Mouse (Mus musculus) liver, embryonic 11.5 days (tissue): ENCODE results near the gene Gtf3c1. TPM values are rescaled to one million over a fixed set of nuclear protein-coding genes. Genes with fewer than 3 reads are reported as not detected.

Experiments
- ATAC-seq: fragments of 200-750 bp; cut with Nextera tagmentation; replicated peaks from 2 replicates; pipeline ENCODE4 v1.8.0; 2017; ENCODE audit warnings: moderate number of reproducible peaks, mild to moderate bottlenecking, moderate TSS enrichment, moderate library complexity; ENCODE audit not compliant: low FRiP score
- DNase-seq: peaks from one replicate; pipeline ENCODE4 v3.0.0-alpha.2; 2017; ENCODE audit warnings: low spot score
- H3K27ac ChIP-seq: fragments of 300-500 bp; sonication (generic); 2 replicates; pipeline ENCODE4 v1.5.1; 2014; ENCODE audit warnings: mild to moderate bottlenecking, low read depth, low read length, control low read depth
- H3K27me3 ChIP-seq: fragments of 300-500 bp; sonication (generic); replicated peaks from 2 replicates; pipeline ENCODE4 v1.6.1; 2014; ENCODE audit warnings: low read length, mixed read lengths; ENCODE audit not compliant: control insufficient read depth, insufficient read depth
- H3K36me3 ChIP-seq: fragments of 300-500 bp; sonication (generic); 2 replicates; pipeline ENCODE4 v1.6.1; 2014; ENCODE audit warnings: mild to moderate bottlenecking, low read length, moderate library complexity, mixed read lengths; ENCODE audit not compliant: control insufficient read depth, insufficient read depth
- H3K4me1 ChIP-seq: fragments of 300-500 bp; sonication (generic); replicated peaks from 2 replicates; pipeline ENCODE4 v1.6.1; 2014; ENCODE audit warnings: low read length, mixed read lengths; ENCODE audit not compliant: control insufficient read depth, insufficient read depth
- H3K4me2 ChIP-seq: fragments of 300-500 bp; sonication (generic); 2 replicates; pipeline ENCODE4 v1.6.1; 2014; ENCODE audit warnings: mild to moderate bottlenecking, control low read depth, moderate library complexity
- H3K4me3 ChIP-seq: fragments of 300-500 bp; sonication (generic); 2 replicates; pipeline ENCODE4 v1.5.1; 2014; ENCODE audit warnings: low read depth, low read length, control low read depth
- H3K9ac ChIP-seq: fragments of 300-500 bp; sonication (generic); 2 replicates; pipeline ENCODE4 v1.6.1; 2014; ENCODE audit warnings: low read depth, low read length, control low read depth
- H3K9me3 ChIP-seq: fragments of 300-500 bp; sonication (generic); 2 replicates; pipeline ENCODE4 v1.6.1; 2016; ENCODE audit warnings: low read length, inconsistent platforms, mixed read lengths; ENCODE audit not compliant: control insufficient read depth
- WGBS: fragments of 180-500 bp; shearing (Covaris S2); extraction: QIAGEN DNeasy Blood & Tissue Kit; methylation state at CpG from one replicate; pipeline ENCODE4 v1.1.7; 2014; 5-methylcytosine and 5-hydroxymethylcytosine counted together
- polyA plus RNA-seq: library from polyadenylated mRNA; unstranded; fragments of >200 nt; fragmentation: Nextera tagmentation; extraction: Ambion mirVana; gene quantifications from 2 replicates; pipeline ENCODE4 v1.2.1, GENCODE M21; 2014

Gene Gtf3c1
- polyA plus RNA-seq, 1 experiment from 2014 or later = 28.8 TPM

DNA sequence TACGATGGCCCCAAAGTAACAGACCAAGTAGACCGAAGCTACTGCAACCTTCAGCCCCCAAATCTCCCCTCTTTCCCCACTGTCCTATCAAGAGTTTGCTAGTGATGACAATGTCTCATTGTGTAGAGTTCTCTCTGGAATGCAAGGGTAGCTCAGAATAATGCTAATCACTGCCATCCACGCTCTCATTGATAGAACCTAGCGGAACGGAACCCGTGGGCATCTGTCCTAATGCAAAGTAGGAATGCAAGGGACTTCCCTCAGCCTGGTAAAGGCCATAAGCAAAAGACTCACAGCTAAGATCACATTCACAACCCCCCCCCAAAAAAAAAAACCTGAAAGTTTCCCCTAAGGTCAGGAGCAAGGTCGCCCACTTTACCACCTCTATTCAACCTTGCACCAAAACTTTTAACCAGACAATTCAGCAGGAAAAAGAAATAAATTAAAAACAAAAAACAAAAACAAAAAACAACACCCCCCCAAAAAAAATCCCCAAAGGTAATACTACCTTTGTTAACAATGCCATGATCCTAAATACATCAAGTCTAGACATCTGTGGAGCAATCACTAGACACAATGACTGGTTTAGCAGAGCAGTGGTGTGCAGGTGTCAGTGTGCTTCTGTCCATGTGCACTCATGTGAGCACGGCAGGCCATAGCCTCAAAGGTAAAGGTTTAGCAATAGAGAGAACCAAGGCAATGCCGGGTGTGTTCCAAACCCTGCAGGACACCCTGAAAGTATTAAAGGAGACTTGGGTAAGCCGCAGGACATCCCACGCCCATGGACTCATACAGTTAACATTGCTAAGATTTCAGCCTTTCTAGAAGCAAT is 109.8 kb downstream of the Gtf3c1 start:
- Histone ChIP-seq H3K4me3 (no peak overlapping the region), H3K9ac (no peak overlapping the region), H3K36me3 (no peaks in the 10 kb centered on the region), H3K4me2 (no peak overlapping the region), H3K9me3 (no peaks in the 10 kb centered on the region), H3K27ac (no peak overlapping the region), H3K4me1 (peaks cover 4% of the 10 kb centered on the region), H3K27me3 (no peaks in the 10 kb centered on the region)
- DNase-seq = no peak
- no peak for ATAC-seq
- WGBS = 90% methylated on average over 11 of the region's 11 CpGs

DNA sequence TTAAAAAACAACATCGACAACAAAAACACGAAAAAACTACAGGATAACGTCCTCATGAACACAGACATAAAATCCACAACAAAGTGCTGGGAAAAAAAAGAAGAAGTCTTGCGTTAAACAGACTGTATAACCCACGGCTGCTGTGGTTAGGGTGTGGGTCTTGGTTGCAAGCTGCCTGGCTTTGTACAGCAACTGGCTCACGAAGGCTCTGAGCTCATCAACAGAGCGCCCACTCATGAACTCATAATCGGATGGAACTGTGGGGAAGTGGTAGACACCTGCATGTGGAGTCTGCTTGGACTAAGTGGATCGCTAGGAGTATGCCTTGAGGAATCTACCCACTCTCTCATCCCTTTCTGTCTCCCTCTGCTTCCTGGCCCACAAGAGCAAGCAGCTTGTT is 110.5 kb downstream of the Gtf3c1 start:
- no peak overlapping the region for H3K27ac ChIP-seq
- H3K4me3 ChIP-seq = no peak overlapping the region
- no peaks in the 10 kb centered on the region for H3K9me3 ChIP-seq
- H3K4me2 ChIP-seq = no peak overlapping the region
- 63% methylated on average over 9 of the region's 9 CpGs for WGBS
- H3K4me1 ChIP-seq = peaks cover 4% of the 10 kb centered on the region
- no peaks in the 10 kb centered on the region for H3K27me3 ChIP-seq
- ATAC-seq (no peak), DNase-seq (no peak)
- no peaks in the 10 kb centered on the region for H3K36me3 ChIP-seq
- H3K9ac ChIP-seq = no peak overlapping the region

DNA sequence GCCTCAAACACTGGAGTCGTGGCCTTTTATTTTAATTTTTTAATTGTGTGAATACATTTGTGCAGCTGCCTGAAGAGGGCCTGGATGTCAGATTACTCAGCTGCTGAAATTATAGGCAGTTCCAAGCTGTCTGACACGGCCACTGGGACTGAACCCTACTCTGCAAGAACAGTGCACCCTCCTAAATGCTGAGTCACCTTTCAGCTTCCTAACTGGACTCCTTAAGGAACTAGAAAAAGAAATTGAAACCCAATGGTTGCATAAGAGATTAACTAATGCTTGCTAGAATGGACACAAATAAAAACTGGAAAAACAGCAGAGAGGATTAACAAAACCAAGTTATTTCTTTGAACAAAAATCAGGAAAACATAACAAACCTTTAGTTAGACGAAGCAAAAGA is 111.2 kb downstream of the Gtf3c1 start:
- H3K4me3 ChIP-seq = no peak overlapping the region
- peaks cover 4% of the 10 kb centered on the region for H3K4me1 ChIP-seq
- H3K27me3 ChIP-seq = no peaks in the 10 kb centered on the region
- no peak for ATAC-seq
- no peaks in the 10 kb centered on the region for H3K9me3 ChIP-seq
- H3K36me3 ChIP-seq = no peaks in the 10 kb centered on the region
- H3K27ac ChIP-seq = no peak overlapping the region
- H3K9ac ChIP-seq = no peak overlapping the region
- no peak for DNase-seq
- H3K4me2 ChIP-seq = no peak overlapping the region
- 68% methylated on average over 3 of the region's 3 CpGs for WGBS

DNA sequence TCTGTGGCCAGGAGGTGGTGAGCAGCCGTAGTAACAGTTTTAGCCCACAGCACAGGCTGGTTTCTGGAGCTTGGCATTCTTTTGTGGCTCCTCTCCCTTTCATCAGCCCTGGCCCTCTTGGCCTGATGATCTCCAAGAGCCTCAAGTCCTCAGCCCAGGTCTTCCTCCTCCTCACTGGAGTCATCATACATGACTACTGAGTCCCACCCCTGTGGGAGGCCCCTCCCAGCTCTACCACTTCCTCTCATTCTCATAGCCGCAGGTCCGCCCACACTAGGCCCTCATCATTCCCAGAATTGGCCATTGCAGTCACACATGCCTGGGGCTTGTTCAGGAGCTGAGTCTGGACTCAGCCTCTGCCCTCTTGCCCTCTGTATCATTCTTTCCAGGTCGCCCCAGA is 113.7 kb downstream of the Gtf3c1 start:
- Histone ChIP-seq H3K4me3 (no peak overlapping the region), H3K9me3 (no peaks in the 10 kb centered on the region), H3K27me3 (no peaks in the 10 kb centered on the region), H3K4me2 (no peak overlapping the region), H3K9ac (no peak overlapping the region), H3K4me1 (no peaks in the 10 kb centered on the region), H3K36me3 (no peaks in the 10 kb centered on the region), H3K27ac (no peak overlapping the region)
- 73% methylated on average over 4 of the region's 4 CpGs for WGBS
- DNase-seq (no peak), ATAC-seq (0 out of 2 replicates have a peak, but pooled peaks have one; percentile 26)

Other genes with a start within 250 kb of the Gtf3c1 start
- 126 and 132 TPM in 2 replicates for gene Nsmce1, start 216.2 kb downstream of the Gtf3c1 start, polyA plus RNA-seq
- gene Il4ra, start 155.7 kb downstream of the Gtf3c1 start, polyA plus RNA-seq = 4.4 and 5.3 TPM in 2 replicates
- 0.81 and 1.1 TPM in 2 replicates for gene Il21r, start 104.4 kb downstream of the Gtf3c1 start, polyA plus RNA-seq
- gene D430042O09Rik, start 108 bp upstream of the Gtf3c1 start, polyA plus RNA-seq = 4.9 and 6.6 TPM in 2 replicates